Mouse (Mus musculus) embryonic facial prominence, embryonic 12.5 days (tissue): ENCODE results near the gene Gm45785. TPM values are rescaled to one million over a fixed set of nuclear protein-coding genes. Genes with fewer than 3 reads are reported as not detected.
A peak's percentile ranks its signal among the peaks of the same experiment; 100 is the strongest.

ENCODE experiments used
- ATAC-seq: fragments of 200-750 bp; cut with Nextera tagmentation; 2 replicates; pipeline ENCODE4 v1.8.0; 2017; ENCODE audit not compliant: insufficient number of reproducible peaks, insufficient read depth, low FRiP score, low TSS enrichment
- H3K27ac ChIP-seq: fragments of 300-500 bp; sonication (generic); 2 replicates; pipeline ENCODE4 v1.5.1; 2016; ENCODE audit warnings: mild to moderate bottlenecking
- H3K27me3 ChIP-seq: fragments of 300-500 bp; sonication (generic); 2 replicates; pipeline ENCODE4 v1.6.1; 2016; ENCODE audit warnings: mild to moderate bottlenecking, moderate library complexity
- H3K36me3 ChIP-seq: fragments of 300-500 bp; sonication (generic); 2 replicates; pipeline ENCODE4 v1.6.1; 2016; ENCODE audit warnings: mild to moderate bottlenecking
- H3K4me1 ChIP-seq: fragments of 300-500 bp; sonication (generic); 2 replicates; pipeline ENCODE4 v1.6.1; 2016
- H3K4me2 ChIP-seq: fragments of 300-500 bp; sonication (generic); replicated peaks from 2 replicates; pipeline ENCODE4 v1.6.1; 2016; ENCODE audit warnings: mild to moderate bottlenecking, moderate library complexity
- H3K4me3 ChIP-seq: fragments of 300-500 bp; sonication (generic); 2 replicates; pipeline ENCODE4 v1.5.1; 2016; ENCODE audit warnings: mild to moderate bottlenecking
- H3K9ac ChIP-seq: fragments of 300-500 bp; sonication (generic); 2 replicates; pipeline ENCODE4 v1.6.1; 2016; ENCODE audit warnings: mild to moderate bottlenecking, moderate library complexity
- H3K9me3 ChIP-seq: fragments of 300-500 bp; sonication (generic); 2 replicates; pipeline ENCODE4 v1.6.1; 2016; ENCODE audit warnings: mild to moderate bottlenecking, moderate library complexity
- WGBS: fragments of 180-500 bp; shearing (Covaris S2); methylation state at CpG from one replicate; pipeline ENCODE4 v1.1.7; 2016; 5-methylcytosine and 5-hydroxymethylcytosine counted together
- polyA plus RNA-seq: library from polyadenylated mRNA; unstranded; fragments of >200 nt; fragmentation: Nextera tagmentation; extraction: Ambion mirVana; gene quantifications from 2 replicates; pipeline ENCODE4 v1.2.1, GENCODE M21; 2016

Gene Gm45785
- polyA plus RNA-seq, 1 experiment from 2014 or later: not detected

GRCm38 (mm10) chr7:140856785-140857549, 836 bp upstream of the Gm45785 start, which contains the start of gene Ric8a:
Gene Ric8a (plus strand): TSS chr7:140856957.
- Histone ChIP-seq H3K9ac (peak within 1 kb of the TSS; percentile 89), H3K4me2 (peak within 1 kb of the TSS; percentile 99), H3K27ac (peak within 1 kb of the TSS; percentile 87), H3K4me1 (peaks cover 21% of the 10 kb centered on the region), H3K4me3 (peak within 1 kb of the TSS; percentile 75), H3K36me3 (peaks cover 57% of the 10 kb centered on the region), H3K27me3 (no peaks in the 10 kb centered on the region), H3K9me3 (no peaks in the 10 kb centered on the region)
- ATAC-seq: peak; percentile 74
- whole genome bisulfite sequencing: under 1% methylated on average over 49 of the region's 50 CpGs

DNA sequence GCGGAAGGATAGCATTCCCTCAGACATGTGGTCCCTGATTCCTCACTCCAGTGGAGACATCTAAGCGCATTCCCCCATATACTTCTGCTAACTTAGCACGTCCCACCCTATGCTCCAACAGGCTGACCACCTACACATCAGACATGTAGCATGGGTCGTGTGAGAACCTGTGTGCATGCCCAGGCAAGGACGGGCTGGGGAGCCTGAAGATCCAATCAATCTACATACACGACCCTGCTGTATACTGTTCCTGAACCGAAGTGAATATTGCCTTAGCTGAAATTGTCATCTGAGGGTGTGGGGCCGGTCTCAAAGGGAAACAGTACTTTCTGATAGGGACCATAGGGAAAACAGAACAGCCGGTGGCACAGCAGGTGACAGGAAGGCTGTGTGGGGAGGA, 950 bp downstream of the Gm45785 start:
- Histone ChIP-seq H3K36me3 (peaks cover 49% of the 10 kb centered on the region), H3K27me3 (no peaks in the 10 kb centered on the region), H3K9me3 (no peaks in the 10 kb centered on the region), H3K4me3 (peak overlapping the region; percentile 75), H3K4me2 (peak overlapping the region; percentile 99), H3K9ac (peak overlapping the region; percentile 89), H3K27ac (no peak overlapping the region), H3K4me1 (peaks cover 21% of the 10 kb centered on the region)
- WGBS: 79% methylated on average over 9 of the region's 9 CpGs
- ATAC-seq: no peak

DNA sequence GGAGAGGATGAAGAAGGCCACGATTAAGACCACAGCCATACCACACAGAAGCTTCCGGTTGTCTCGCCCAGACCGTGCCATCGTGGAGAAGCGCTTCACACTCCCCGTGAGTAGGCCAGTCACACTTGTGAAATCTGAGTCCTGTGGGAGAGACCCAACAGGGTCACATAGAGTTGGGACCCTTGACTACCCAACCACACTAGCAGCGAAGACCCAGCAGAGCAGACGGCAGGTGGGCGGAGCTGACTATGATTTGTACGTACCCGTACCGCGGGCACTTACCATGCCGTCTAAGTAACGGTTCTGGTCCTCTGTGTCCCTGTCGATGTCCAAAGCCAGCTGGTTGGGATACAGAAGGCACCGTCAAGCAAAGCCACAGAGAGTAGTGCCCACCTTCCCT, 1.6 kb downstream of the Gm45785 start:
- H3K4me2 ChIP-seq: no peak overlapping the region
- H3K4me3 ChIP-seq: no peak overlapping the region
- peaks cover 21% of the 10 kb centered on the region for H3K4me1 ChIP-seq
- WGBS: 95% methylated on average over 18 of the region's 18 CpGs
- H3K36me3 ChIP-seq: peaks cover 43% of the 10 kb centered on the region
- no peaks in the 10 kb centered on the region for H3K9me3 ChIP-seq
- H3K27ac ChIP-seq: no peak overlapping the region
- H3K9ac ChIP-seq: no peak overlapping the region
- ATAC-seq: no peak
- no peaks in the 10 kb centered on the region for H3K27me3 ChIP-seq

DNA sequence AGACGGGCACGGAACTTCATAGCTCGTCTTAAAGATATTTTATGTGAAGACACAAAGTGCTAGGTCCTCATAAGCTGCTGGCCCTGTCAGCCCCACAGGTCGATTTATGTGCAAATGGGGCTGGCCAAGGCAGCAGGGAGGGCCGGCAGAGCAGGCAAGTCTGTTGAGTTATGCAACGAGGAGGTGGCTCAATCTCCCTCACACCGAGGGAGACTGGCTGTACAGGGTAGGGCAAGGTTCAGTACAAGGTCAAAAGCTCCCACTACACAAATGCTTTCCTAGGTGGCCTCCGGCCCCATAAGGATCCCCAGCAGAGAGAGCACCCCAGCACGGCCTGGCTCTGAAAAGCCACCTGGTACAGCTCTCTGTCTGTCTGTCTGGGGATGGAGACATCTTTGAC, 2.7 kb downstream of the Gm45785 start:
- WGBS: 87% methylated on average over 9 of the region's 9 CpGs
- H3K9ac ChIP-seq: no peak overlapping the region

GRCm38 (mm10) chr7:140851916-140852315, 4.2 kb downstream of the Gm45785 start:
- ATAC-seq: no peak
- Histone ChIP-seq H3K4me1 (peaks cover 7% of the 10 kb centered on the region), H3K27me3 (no peaks in the 10 kb centered on the region), H3K4me2 (no peak overlapping the region), H3K36me3 (peaks cover 34% of the 10 kb centered on the region), H3K4me3 (no peak overlapping the region), H3K9me3 (no peaks in the 10 kb centered on the region), H3K9ac (no peak overlapping the region), H3K27ac (no peak overlapping the region)
- WGBS: 96% methylated on average over 4 of the region's 4 CpGs

More for the DNA sequence above, 2.7 kb downstream of the Gm45785 start:
- Histone ChIP-seq H3K4me1 (peaks cover 14% of the 10 kb centered on the region), H3K4me2 (no peak overlapping the region), H3K4me3 (no peak overlapping the region), H3K27me3 (no peaks in the 10 kb centered on the region), H3K27ac (no peak overlapping the region), H3K36me3 (peaks cover 34% of the 10 kb centered on the region), H3K9me3 (no peaks in the 10 kb centered on the region)
- ATAC-seq: no peak

DNA sequence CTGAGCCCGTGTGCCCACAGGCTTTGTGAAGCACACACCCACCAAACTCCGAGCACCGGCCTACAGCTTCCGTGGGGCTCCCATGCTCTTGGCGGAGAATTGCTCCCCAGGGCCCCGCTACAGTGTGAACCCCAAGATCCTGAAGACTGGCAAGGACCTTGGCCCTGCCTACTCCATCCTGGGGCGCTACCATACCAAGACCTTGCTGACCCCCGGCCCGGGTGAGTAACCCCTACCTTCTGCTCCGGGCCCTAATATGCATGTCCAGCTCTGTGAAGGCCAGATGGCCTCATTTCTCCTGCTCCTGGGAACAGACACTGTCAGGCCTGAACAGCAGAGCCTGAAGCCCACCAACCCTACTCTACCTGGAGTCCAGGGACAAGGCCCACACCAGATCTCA, 7.5 kb downstream of the Gm45785 start:
- no peaks in the 10 kb centered on the region for H3K9me3 ChIP-seq

DNA sequence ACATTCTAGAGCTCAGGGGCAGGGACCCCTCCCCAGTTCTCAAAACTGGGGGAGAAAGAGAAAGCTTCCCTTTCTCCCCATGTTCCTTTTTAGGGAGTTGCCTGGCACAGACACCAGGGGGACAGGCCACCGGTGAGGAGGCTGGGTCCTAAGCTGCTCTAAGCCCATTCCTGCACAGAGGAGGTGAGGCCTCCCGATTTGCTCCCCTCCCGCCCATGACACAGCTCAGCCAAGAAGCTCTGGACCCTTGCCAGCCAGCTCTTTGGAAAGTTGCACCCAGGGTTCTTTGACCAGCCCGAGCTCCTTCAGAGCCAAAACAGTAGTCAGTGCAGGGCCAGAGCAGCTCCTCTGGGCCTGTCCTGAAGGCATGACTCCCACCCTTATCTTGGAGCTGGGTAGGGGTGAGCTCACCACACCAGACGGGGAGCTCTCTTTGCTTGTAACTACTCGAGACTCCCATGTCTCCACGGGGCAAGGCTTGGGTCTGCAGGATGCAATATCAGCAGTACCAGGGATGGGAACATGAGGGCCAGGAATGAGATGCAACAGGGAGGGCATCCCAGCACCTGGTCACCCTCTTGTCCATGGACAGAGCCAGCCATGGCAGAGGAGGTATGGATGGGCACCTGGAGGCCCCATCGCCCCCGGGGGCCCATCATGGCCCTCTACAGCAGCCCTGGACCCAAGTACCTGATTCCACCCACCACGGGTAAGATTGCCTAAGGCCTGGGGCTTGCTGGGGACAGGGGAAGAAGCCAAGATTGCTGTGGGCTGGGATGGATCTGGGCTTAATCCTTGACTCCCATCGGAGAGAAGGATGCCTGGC, 8.2 kb downstream of the Gm45785 start, which contains the start of gene Odf3:
TSS of gene Odf3 (plus strand) at position 51 of the 826 bp plus-strand sequence.
- 75% methylated on average over 11 of the region's 11 CpGs for WGBS
- no peaks in the 10 kb centered on the region for H3K4me1 ChIP-seq
- no peak within 1 kb of the TSS for H3K9ac ChIP-seq
- H3K27me3 ChIP-seq: peaks cover 5% of the 10 kb centered on the region
- H3K4me3 ChIP-seq: no peak within 1 kb of the TSS
- H3K36me3 ChIP-seq: peaks cover 17% of the 10 kb centered on the region
- H3K27ac ChIP-seq: no peak within 1 kb of the TSS
- no peak within 1 kb of the TSS for H3K4me2 ChIP-seq
- ATAC-seq: no peak
- no peaks in the 10 kb centered on the region for H3K9me3 ChIP-seq

More for the DNA sequence above, 7.5 kb downstream of the Gm45785 start:
- H3K4me3 ChIP-seq: no peak overlapping the region
- H3K27me3 ChIP-seq: peaks cover 2% of the 10 kb centered on the region; the same call in 1 of the 2 replicates
- H3K27ac ChIP-seq: no peak overlapping the region
- no peaks in the 10 kb centered on the region for H3K4me1 ChIP-seq
- no peak for ATAC-seq
- WGBS: 87% methylated on average over 10 of the region's 10 CpGs
- peaks cover 23% of the 10 kb centered on the region for H3K36me3 ChIP-seq
- no peak overlapping the region for H3K4me2 ChIP-seq
- H3K9ac ChIP-seq: no peak overlapping the region

DNA sequence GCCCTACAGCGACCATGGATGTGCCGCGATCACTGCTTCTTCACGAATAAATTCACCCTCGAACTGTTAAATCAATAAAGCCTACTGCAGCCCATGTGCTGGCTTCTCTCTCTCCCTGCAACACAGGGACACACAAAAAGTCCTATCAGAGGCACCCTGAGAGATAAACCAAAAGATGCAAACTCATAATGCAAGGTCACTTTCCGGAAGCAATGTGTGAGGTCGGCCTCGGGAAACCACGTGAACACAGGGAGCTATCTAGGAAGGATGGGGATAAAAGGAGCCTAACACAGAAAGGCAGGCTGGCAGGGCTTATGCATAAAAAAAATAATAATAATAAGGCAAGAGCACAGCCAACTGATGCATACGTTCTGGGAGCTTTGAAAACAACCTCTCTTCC, 9.5 kb downstream of the Gm45785 start:
- peaks cover 16% of the 10 kb centered on the region for H3K27me3 ChIP-seq
- no peak overlapping the region for H3K4me2 ChIP-seq
- H3K27ac ChIP-seq: no peak overlapping the region
- WGBS: 85% methylated on average over 10 of the region's 10 CpGs
- H3K4me3 ChIP-seq: no peak overlapping the region
- no peak for ATAC-seq
- H3K4me1 ChIP-seq: no peaks in the 10 kb centered on the region
- no peaks in the 10 kb centered on the region for H3K9me3 ChIP-seq
- no peak overlapping the region for H3K9ac ChIP-seq
- H3K36me3 ChIP-seq: peaks cover 4% of the 10 kb centered on the region

GRCm38 (mm10) chr7:140845683-140846082, 10.4 kb downstream of the Gm45785 start:
- H3K36me3 ChIP-seq: no peaks in the 10 kb centered on the region
- no peak overlapping the region for H3K27ac ChIP-seq
- no peak overlapping the region for H3K4me2 ChIP-seq
- 29% methylated on average over 4 of the region's 4 CpGs for WGBS
- H3K9ac ChIP-seq: no peak overlapping the region
- no peaks in the 10 kb centered on the region; the same call in 1 of the 2 replicates for H3K4me1 ChIP-seq
- no peak for ATAC-seq
- H3K27me3 ChIP-seq: peaks cover 26% of the 10 kb centered on the region
- H3K4me3 ChIP-seq: no peak overlapping the region
- no peaks in the 10 kb centered on the region for H3K9me3 ChIP-seq

DNA sequence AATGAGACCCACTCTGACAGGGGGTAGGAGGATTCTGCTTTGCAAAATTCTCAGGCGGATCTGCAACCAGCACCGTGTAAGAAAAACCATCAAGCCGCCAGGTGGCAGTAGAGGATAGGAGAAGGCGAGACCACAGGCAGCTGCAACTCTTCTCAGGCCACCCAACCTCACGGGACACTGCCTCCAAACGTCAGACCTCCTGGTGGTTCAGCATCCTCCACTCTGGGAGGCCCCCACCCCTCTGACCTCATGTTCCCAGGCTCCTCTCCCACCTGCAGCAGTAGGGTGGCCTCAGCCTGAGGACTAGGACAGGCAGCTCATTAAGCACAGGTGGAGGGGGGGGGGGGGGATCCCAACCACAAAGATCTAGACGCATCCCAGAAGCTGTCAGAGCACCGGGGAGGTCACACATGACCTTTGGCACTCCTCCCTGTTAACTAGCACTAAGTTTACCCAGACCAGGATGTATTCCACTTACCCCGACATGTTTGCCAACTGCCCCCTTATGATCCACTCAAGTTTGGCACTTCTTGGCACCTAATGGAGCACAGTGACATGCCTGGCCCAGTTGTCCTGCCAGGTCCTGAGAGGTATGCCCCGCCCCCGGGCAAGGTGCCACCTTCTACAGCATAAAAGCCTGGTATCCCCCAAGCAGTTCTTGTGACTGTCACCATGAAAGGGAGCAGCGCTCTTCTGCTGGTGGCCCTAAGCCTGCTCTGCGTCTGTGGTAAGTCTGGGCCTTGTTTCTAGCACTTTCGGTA, 11.0 kb downstream of the Gm45785 start, which contains the start of gene Scgb1c1:
TSS of gene Scgb1c1 (plus strand) at position 643 of the 761 bp plus-strand sequence.
- Histone ChIP-seq H3K9me3 (no peaks in the 10 kb centered on the region), H3K36me3 (no peaks in the 10 kb centered on the region), H3K4me3 (no peak within 1 kb of the TSS), H3K27ac (no peak within 1 kb of the TSS), H3K4me1 (no peaks in the 10 kb centered on the region; the same call in 1 of the 2 replicates), H3K4me2 (no peak within 1 kb of the TSS), H3K27me3 (peaks cover 27% of the 10 kb centered on the region), H3K9ac (no peak within 1 kb of the TSS)
- ATAC-seq: peak; percentile 66
- WGBS: 31% methylated on average over 14 of the region's 14 CpGs

DNA sequence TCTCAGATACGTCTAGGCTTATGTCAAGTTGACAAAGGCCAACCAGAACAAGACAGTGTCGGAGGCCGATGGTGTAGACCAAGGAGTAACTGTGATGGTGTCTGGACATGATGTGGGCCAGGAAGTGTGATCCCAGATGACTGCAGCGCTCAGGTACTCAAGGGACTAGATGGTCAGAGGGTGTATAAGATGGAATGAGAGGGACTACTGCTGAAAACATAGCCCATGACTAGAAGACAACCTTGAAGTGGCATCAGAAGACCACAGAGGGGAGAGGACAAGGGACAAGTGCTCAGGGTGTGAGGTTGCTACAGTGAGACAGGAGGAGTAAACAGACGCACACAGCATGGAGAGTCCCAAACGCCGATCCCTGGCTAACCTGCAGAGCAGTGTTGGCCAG, 12.3 kb downstream of the Gm45785 start:
- ATAC-seq: no peak
- WGBS: 79% methylated on average over 7 of the region's 7 CpGs
- peaks cover 27% of the 10 kb centered on the region for H3K27me3 ChIP-seq

More for the DNA sequence above, 12.3 kb downstream of the Gm45785 start:
- no peak overlapping the region for H3K4me3 ChIP-seq
- no peaks in the 10 kb centered on the region for H3K9me3 ChIP-seq
- no peak overlapping the region for H3K4me2 ChIP-seq
- H3K27ac ChIP-seq: no peak overlapping the region
- H3K36me3 ChIP-seq: no peaks in the 10 kb centered on the region
- H3K9ac ChIP-seq: no peak overlapping the region
- no peaks in the 10 kb centered on the region; the same call in 1 of the 2 replicates for H3K4me1 ChIP-seq
